Mouse (Mus musculus): ENCODE data around the gene Tmem40. TPM values are rescaled to one million over a fixed set of nuclear protein-coding genes. Genes with fewer than 3 reads are reported as not detected.

The Tmem40 gene
- polyA plus RNA-seq, 1 experiment from 2014 or later = 0.78 TPM

- H3K4me3 ChIP-seq (replicated peaks) = no peak overlapping the region
- no peak overlapping the region for H3K27ac ChIP-seq
- H3K4me2 ChIP-seq (replicated peaks) = no peak overlapping the region
- 64% methylated on average over 5 of the region's 5 CpGs for WGBS
- no peaks in the 10 kb centered on the region for H3K36me3 ChIP-seq
- no peak overlapping the region for H3K9ac ChIP-seq
- no peaks in the 10 kb centered on the region for H3K9me3 ChIP-seq
- H3K4me1 ChIP-seq (replicated peaks) = peaks cover 3% of the 10 kb centered on the region; the same call in 1 of the 2 replicates
- H3K27me3 ChIP-seq (replicated peaks) = no peaks in the 10 kb centered on the region
- ATAC-seq = no peak
Observed at GRCm38 (mm10) chr6:115692963-115693730, 69.1 kb downstream of the Tmem40 start.

GRCm38 (mm10) chr6:115692163-115692950 lies 69.9 kb downstream of the Tmem40 start:
- peaks cover 3% of the 10 kb centered on the region; the same call in 1 of the 2 replicates for H3K4me1 ChIP-seq (replicated peaks)
- H3K9ac ChIP-seq = no peak overlapping the region
- H3K27ac ChIP-seq = no peak overlapping the region
- H3K4me2 ChIP-seq (replicated peaks) = no peak overlapping the region
- WGBS = 48% methylated on average over 9 of the region's 9 CpGs
- no peak overlapping the region for H3K4me3 ChIP-seq (replicated peaks)
- ATAC-seq = no peak
- H3K36me3 ChIP-seq = no peaks in the 10 kb centered on the region
- no peaks in the 10 kb centered on the region for H3K9me3 ChIP-seq
- no peaks in the 10 kb centered on the region for H3K27me3 ChIP-seq (replicated peaks)

- no peaks in the 10 kb centered on the region for H3K27me3 ChIP-seq (replicated peaks)
- no peak for ATAC-seq
- WGBS = 82% methylated on average over 4 of the region's 4 CpGs
- peaks cover 3% of the 10 kb centered on the region; the same call in 1 of the 2 replicates for H3K4me1 ChIP-seq (replicated peaks)
- H3K27ac ChIP-seq = no peak overlapping the region
- no peaks in the 10 kb centered on the region for H3K36me3 ChIP-seq
- no peaks in the 10 kb centered on the region for H3K9me3 ChIP-seq
- no peak overlapping the region for H3K4me2 ChIP-seq (replicated peaks)
- H3K4me3 ChIP-seq (replicated peaks) = no peak overlapping the region
- no peak overlapping the region for H3K9ac ChIP-seq
Observed at GRCm38 (mm10) chr6:115690105-115690504, 72.1 kb downstream of the Tmem40 start.

GRCm38 (mm10) chr6:115688589-115688988 lies 73.6 kb downstream of the Tmem40 start:
- H3K4me3 ChIP-seq (replicated peaks) = no peak overlapping the region
- no peak overlapping the region for H3K4me2 ChIP-seq (replicated peaks)
- no peaks in the 10 kb centered on the region for H3K9me3 ChIP-seq
- H3K9ac ChIP-seq = no peak overlapping the region
- no peak for ATAC-seq
- WGBS = 72% methylated on average over 4 of the region's 4 CpGs
- H3K27ac ChIP-seq = no peak overlapping the region
- no peaks in the 10 kb centered on the region for H3K27me3 ChIP-seq (replicated peaks)
- no peaks in the 10 kb centered on the region for H3K36me3 ChIP-seq
- H3K4me1 ChIP-seq (replicated peaks) = no peaks in the 10 kb centered on the region

- Histone ChIP-seq H3K4me2 (replicated peaks) (no peak overlapping the region), H3K4me3 (replicated peaks) (no peak overlapping the region), H3K9ac (no peak overlapping the region), H3K9me3 (no peaks in the 10 kb centered on the region), H3K27me3 (replicated peaks) (no peaks in the 10 kb centered on the region), H3K36me3 (no peaks in the 10 kb centered on the region), H3K4me1 (replicated peaks) (no peaks in the 10 kb centered on the region), H3K27ac (no peak overlapping the region)
- WGBS = 66% methylated on average over 3 of the region's 3 CpGs
- no peak for ATAC-seq
Observed at GRCm38 (mm10) chr6:115687753-115688152, 74.5 kb downstream of the Tmem40 start.

GRCm38 (mm10) chr6:115684851-115685646 lies 77.2 kb downstream of the Tmem40 start:
- 67% methylated on average over 11 of the region's 11 CpGs for WGBS
- H3K4me3 ChIP-seq (replicated peaks) = no peak overlapping the region
- no peaks in the 10 kb centered on the region for H3K36me3 ChIP-seq
- no peak overlapping the region for H3K27ac ChIP-seq
- no peaks in the 10 kb centered on the region for H3K27me3 ChIP-seq (replicated peaks)
- no peak for ATAC-seq
- H3K4me1 ChIP-seq (replicated peaks) = no peaks in the 10 kb centered on the region
- H3K9ac ChIP-seq = no peak overlapping the region
- H3K9me3 ChIP-seq = no peaks in the 10 kb centered on the region
- no peak overlapping the region for H3K4me2 ChIP-seq (replicated peaks)

- no peaks in the 10 kb centered on the region for H3K9me3 ChIP-seq
- 96% methylated on average over 2 of the region's 2 CpGs for WGBS
Observed at GRCm38 (mm10) chr6:115684271-115684670, 77.9 kb downstream of the Tmem40 start.

GRCm38 (mm10) chr6:115681066-115681465 lies 81.1 kb downstream of the Tmem40 start:
- Histone ChIP-seq H3K27ac (no peak overlapping the region), H3K4me1 (replicated peaks) (0 out of 2 replicates have a peak, but pooled peaks cover 3% of the 10 kb centered on the region), H3K27me3 (replicated peaks) (no peaks in the 10 kb centered on the region), H3K36me3 (no peaks in the 10 kb centered on the region), H3K9me3 (no peaks in the 10 kb centered on the region), H3K4me3 (replicated peaks) (no peak overlapping the region), H3K4me2 (replicated peaks) (no peak overlapping the region), H3K9ac (no peak overlapping the region)
- 77% methylated on average over 4 of the region's 4 CpGs for WGBS
- ATAC-seq = no peak

More at GRCm38 (mm10) chr6:115684271-115684670, 77.9 kb downstream of the Tmem40 start:
- Histone ChIP-seq H3K4me1 (replicated peaks) (no peaks in the 10 kb centered on the region), H3K36me3 (no peaks in the 10 kb centered on the region), H3K27me3 (replicated peaks) (no peaks in the 10 kb centered on the region), H3K4me2 (replicated peaks) (no peak overlapping the region), H3K9ac (no peak overlapping the region), H3K27ac (no peak overlapping the region), H3K4me3 (replicated peaks) (no peak overlapping the region)
- ATAC-seq = no peak

Other genes with a start within 250 kb of the Tmem40 start
- gene Tsen2, start 217.7 kb downstream of the Tmem40 start, polyA plus RNA-seq (2015; fragmentation: Nextera tagmentation; extraction: Ambion mirVana) = 26.9 and 27.4 TPM in 2 replicates
- 33.1 and 36.9 TPM in 2 replicates for gene Mkrn2os, start 169.8 kb downstream of the Tmem40 start, polyA plus RNA-seq (2015; fragmentation: Nextera tagmentation; extraction: Ambion mirVana)
- gene Mkrn2, start 160.5 kb downstream of the Tmem40 start, polyA plus RNA-seq (2015; fragmentation: Nextera tagmentation; extraction: Ambion mirVana) = 22.5 and 23.0 TPM in 2 replicates
- 76.2 and 79.5 TPM in 2 replicates for gene Raf1, start 85.8 kb downstream of the Tmem40 start, polyA plus RNA-seq (2015; fragmentation: Nextera tagmentation; extraction: Ambion mirVana)
- gene Cand2, start 12.1 kb upstream of the Tmem40 start, polyA plus RNA-seq (2015; fragmentation: Nextera tagmentation; extraction: Ambion mirVana) = 16.8 and 17.2 TPM in 2 replicates
- gene Rpl32, start 46.3 kb upstream of the Tmem40 start, polyA plus RNA-seq (2015; fragmentation: Nextera tagmentation; extraction: Ambion mirVana) = 2,172 and 2,428 TPM in 2 replicates
- gene Efcab12, start 76.0 kb upstream of the Tmem40 start, polyA plus RNA-seq (2015; fragmentation: Nextera tagmentation; extraction: Ambion mirVana) = 0.42 and 0.49 TPM in 2 replicates
- gene Mbd4, start 91.0 kb upstream of the Tmem40 start, polyA plus RNA-seq (2015; fragmentation: Nextera tagmentation; extraction: Ambion mirVana) = 14.5 and 14.6 TPM in 2 replicates
- 13.8 and 14.2 TPM in 2 replicates for gene Ift122, start 91.1 kb upstream of the Tmem40 start, polyA plus RNA-seq (2015; fragmentation: Nextera tagmentation; extraction: Ambion mirVana)
- gene Rho, start 169.3 kb upstream of the Tmem40 start, polyA plus RNA-seq (2015; fragmentation: Nextera tagmentation; extraction: Ambion mirVana) = 0.05 TPM in 1 of 2 replicates, not detected in the other
- not detected in 2 replicates for gene H1foo, start 182.5 kb upstream of the Tmem40 start, polyA plus RNA-seq (2015; fragmentation: Nextera tagmentation; extraction: Ambion mirVana)
- 26.6 and 28.9 TPM in 2 replicates for gene Plxnd1, start 232.6 kb upstream of the Tmem40 start, polyA plus RNA-seq (2015; fragmentation: Nextera tagmentation; extraction: Ambion mirVana)

Data from intestine, embryonic 15.5 days (tissue).